Mouse (Mus musculus) midbrain, embryonic 16.5 days (tissue): Measurements from ENCODE around the gene 4933421I07Rik. TPM values are rescaled to one million over a fixed set of nuclear protein-coding genes. Genes with fewer than 3 reads are reported as not detected.

ENCODE experiments used
- polyA plus RNA-seq: library from polyadenylated mRNA; unstranded; fragments of >200 nt; fragmentation: Nextera tagmentation; extraction: Ambion mirVana; gene quantifications from 2 replicates; pipeline ENCODE4 v1.2.1, GENCODE M21; 2015

Gene 4933421I07Rik
- polyA plus RNA-seq, 1 experiment from 2014 or later = not detected

Other genes starting within 250 kb of the 4933421I07Rik start
- not detected in 2 replicates for gene Vmn2r61, start 188.1 kb downstream of the 4933421I07Rik start, polyA plus RNA-seq
- 16.0 and 17.4 TPM in 2 replicates for gene Zfp141, start 57.6 kb upstream of the 4933421I07Rik start, polyA plus RNA-seq
- not detected in 2 replicates for gene Gm21028, start 130.5 kb upstream of the 4933421I07Rik start, polyA plus RNA-seq
- gene Zfp977, start 144.4 kb upstream of the 4933421I07Rik start, polyA plus RNA-seq = 2.1 and 2.3 TPM in 2 replicates
- 2.4 and 3.3 TPM in 2 replicates for gene Zfp976, start 194.5 kb upstream of the 4933421I07Rik start, polyA plus RNA-seq
- gene Zfp975, start 244.6 kb upstream of the 4933421I07Rik start, polyA plus RNA-seq = 8.1 and 8.4 TPM in 2 replicates